In the genomic region with DNA sequence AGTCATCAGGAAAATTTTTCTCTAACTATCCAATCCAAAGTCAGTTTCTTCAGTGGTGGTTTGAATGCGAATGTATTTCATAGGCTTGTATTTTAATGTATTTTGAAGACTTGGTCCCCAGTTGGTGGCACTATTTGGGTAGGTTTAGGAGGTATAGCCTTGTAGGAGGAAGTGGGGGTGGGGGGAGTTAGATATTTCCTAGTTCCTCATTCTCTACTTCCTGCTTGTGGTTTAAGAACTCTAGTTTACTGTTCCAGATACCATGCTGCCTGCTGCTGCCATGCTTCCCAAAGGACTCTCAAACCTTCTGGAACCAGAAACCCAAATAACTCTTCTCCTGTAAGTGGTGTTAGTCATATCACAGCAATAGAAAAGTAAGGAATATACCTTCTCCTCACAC, we compare ENCODE assay signal across 17 mouse cellular contexts. TPM values are rescaled to one million over a fixed set of nuclear protein-coding genes. Genes with fewer than 3 reads are reported as not detected.
A peak's percentile ranks its signal among the peaks of the same experiment; 100 is the strongest.
DNase-seq lines count a peak whose midpoint lies in the region; ATAC-seq and TF ChIP-seq lines count a peak whose summit lies in the region.
"Had no signal": no experiment of that assay in that cellular context is flagged by ENCODE, and none has a peak within 500 bp of the region (broad histone marks: within the 10 kb centered on the region; RNA-seq: fewer than 3 reads in every experiment).

No protein-coding gene starts in this region.

- no peak overlapping the region for H3K4me3 ChIP-seq in spleen, adult 2 months (ENCODE audit: extremely low read depth, insufficient read depth, insufficient read length)
- H3K4me3 ChIP-seq in bone marrow macrophage, adult 2 months (ENCODE audit: insufficient read depth, low read length): no peak overlapping the region
- no peak overlapping the region for H3K4me3 ChIP-seq in kidney, embryonic 16.5 days (ENCODE audit: low read length)
- H3K4me3 ChIP-seq: intestine, embryonic 15.5 days; liver, embryonic 15.5 days; megakaryocyte, embryonic 14.5 days had no signal

- no peaks in the 10 kb centered on the region for H3K27me3 ChIP-seq in spleen, adult 2 months (ENCODE audit: control insufficient read depth, insufficient read depth, low read length)
- H3K27me3 ChIP-seq in kidney, embryonic 16.5 days (ENCODE audit: insufficient read depth, low read length): no peaks in the 10 kb centered on the region
- H3K27me3 ChIP-seq: intestine, embryonic 15.5 days; liver, embryonic 15.5 days; megakaryocyte, embryonic 14.5 days had no signal

- H3K4me1 ChIP-seq in spleen, adult 2 months (ENCODE audit: control insufficient read depth, insufficient read depth, insufficient read length): peaks cover 19% of the 10 kb centered on the region
- peaks cover 50% of the 10 kb centered on the region for H3K4me1 ChIP-seq in bone marrow macrophage, adult 2 months (ENCODE audit: control insufficient read depth, insufficient read depth, low read length)
- peaks cover 4% of the 10 kb centered on the region; the same call in 1 of the 2 replicates for H3K4me1 ChIP-seq in kidney, embryonic 16.5 days (ENCODE audit: insufficient read depth, low read length)

- peak; percentile 77 for ATAC-seq in CD4-positive, CD25-positive, alpha-beta regulatory T cell, adult 4 months
- ATAC-seq in monocyte, adult 5-6 weeks (replicated peaks; ENCODE audit: insufficient number of reproducible peaks, low FRiP score, low TSS enrichment, poor library complexity, severe bottlenecking): peak; percentile 95
- ATAC-seq in kidney, embryonic 16.5 days (ENCODE audit: low FRiP score, low TSS enrichment): no peak
- ATAC-seq: intestine, embryonic 15.5 days had no signal

- no peak overlapping the region; the same call in 1 of the 2 replicates for H3K27ac ChIP-seq in spleen, adult 2 months (ENCODE audit: insufficient read depth, low read length)
- peak overlapping the region; percentile 61 for H3K27ac ChIP-seq in bone marrow macrophage, adult 2 months (ENCODE audit: insufficient read depth, low read depth, low read length)
- no peak overlapping the region for H3K27ac ChIP-seq in kidney, embryonic 16.5 days (ENCODE audit: low read length)
- H3K27ac ChIP-seq: intestine, embryonic 15.5 days; liver, embryonic 15.5 days had no signal

- no peak overlapping the region for H3K4me2 ChIP-seq in kidney, embryonic 16.5 days (replicated peaks; ENCODE audit: low read depth, low read length)
- H3K4me2 ChIP-seq: intestine, embryonic 15.5 days; liver, embryonic 15.5 days had no signal

- WGBS in spleen, adult 2 months: 34% methylated on average over 1 of the region's 1 CpGs
- 81% methylated on average over 1 of the region's 1 CpGs for WGBS in kidney, embryonic 16.5 days

- DNase-seq in spleen, adult 2 months (ENCODE audit: low read depth in 1 of 2, low spot score in 2 of 2): peak; percentile 49 to 81
- no peak for DNase-seq in spleen, adult 12 weeks (ENCODE audit: low spot score)
- no peak for DNase-seq in layer of hippocampus, postnatal 25 days (ENCODE audit: extremely low spot score in 1 of 2, low spot score in 1 of 2)
- no peak for DNase-seq in gastrocnemius, postnatal 14 days
- DNase-seq: cerebellum, adult 8-10 months; heart, postnatal 14 days; kidney, postnatal 10 days; left cerebral cortex, postnatal 4 days; right cerebral cortex, adult 18-20 months; thymus, postnatal 36 days had no signal

- peaks cover 4% of the 10 kb centered on the region for H3K36me3 ChIP-seq in spleen, adult 2 months (ENCODE audit: control insufficient read depth, insufficient read depth, low read length)
- H3K36me3 ChIP-seq in kidney, embryonic 16.5 days (ENCODE audit: insufficient read depth, low read length): peaks cover 9% of the 10 kb centered on the region; the same call in 1 of the 2 replicates

- TF ChIP-seq CTCF in spleen, adult 2 months (IDR thresholded peaks at IDR 0.05; ENCODE audit: extremely low read depth, insufficient read depth, insufficient read length, insufficient replicate concordance): no peak
- TF ChIP-seq CTCF in bone marrow macrophage, adult 2 months (IDR thresholded peaks at IDR 0.05; ENCODE audit: low read depth, low read length): no peak

- no peak for TF ChIP-seq POLR2A in spleen, adult 2 months (IDR thresholded peaks at IDR 0.05; ENCODE audit: low read depth, low read length)
- no peak for TF ChIP-seq POLR2A in bone marrow macrophage, adult 2 months (IDR thresholded peaks at IDR 0.05; ENCODE audit: borderline replicate concordance, low read depth, low read length)

- H3K9ac ChIP-seq in kidney, embryonic 16.5 days (replicated peaks; ENCODE audit: low read length): no peak overlapping the region
- H3K9ac ChIP-seq: intestine, embryonic 15.5 days; liver, embryonic 15.5 days had no signal

- no peaks in the 10 kb centered on the region for H3K9me3 ChIP-seq in kidney, embryonic 16.5 days (ENCODE audit: low read length)
- H3K9me3 ChIP-seq: intestine, embryonic 15.5 days; liver, embryonic 15.5 days; megakaryocyte, embryonic 14.5 days had no signal

- intact Hi-C loops in gastrocnemius, postnatal 14 days (cut with DNase I; ENCODE audit: low total_unique reads): no loop called here

RNA-seq across cellular contexts. Expression of a gene that starts 11.7 kb away (rescaled TPM):
- 42.1 and 55.5 TPM in 2 replicates for polyA plus RNA-seq in spleen, adult 2 months (2012; rRNA removed)
- polyA plus RNA-seq in CD4-positive, CD25-positive, alpha-beta regulatory T cell, adult 4 months (2017; shearing (Covaris generic)): 100 to 1,000 TPM; 630 to 632 TPM
- polyA plus RNA-seq in bone marrow macrophage, adult 2 months (2012; ENCODE audit: insufficient read depth, insufficient read length, missing spikeins): 937 and 962 TPM in 2 replicates
- total RNA-seq in monocyte, adult 5-6 weeks (2017): 966 to 1,065 TPM (median 980 TPM) in 3 replicates
- polyA plus RNA-seq in kidney, embryonic 16.5 days (2015; fragmentation: Nextera tagmentation; extraction: Ambion mirVana): 739 and 758 TPM in 2 replicates
- total RNA-seq in layer of hippocampus, postnatal 25 days (2021): 100 to 1,000 TPM; 307 to 339 TPM
- total RNA-seq in gastrocnemius, postnatal 14 days (2021): 100 to 1,000 TPM; 200 to 210 TPM

Comparison
In these comparisons a context has a peak if more than half of its experiments do, and no peak if none do; other contexts are left out.
1. DNase-seq: peak in spleen, adult 2 months (2 of 2); none in spleen, adult 12 weeks (single experiment), layer of hippocampus, postnatal 25 days (0 of 2) and gastrocnemius, postnatal 14 days (single experiment).
2. RNA of a gene that starts 11.7 kb away (polyA plus RNA-seq): 937 to 962 TPM in bone marrow macrophage, adult 2 months, 739 to 758 TPM in kidney, embryonic 16.5 days and 630 to 632 TPM in CD4-positive, CD25-positive, alpha-beta regulatory T cell, adult 4 months; 42.1 to 55.5 TPM in spleen, adult 2 months; every median in the first group is over 10 times any median in the second.